Mouse (Mus musculus): ENCODE measurements around the gene Plekha7. TPM values are rescaled to one million over a fixed set of nuclear protein-coding genes. Genes with fewer than 3 reads are reported as not detected.

The Plekha7 gene
- polyA plus RNA-seq, 1 experiment from 2014 or later: 55.9 TPM

DNA sequence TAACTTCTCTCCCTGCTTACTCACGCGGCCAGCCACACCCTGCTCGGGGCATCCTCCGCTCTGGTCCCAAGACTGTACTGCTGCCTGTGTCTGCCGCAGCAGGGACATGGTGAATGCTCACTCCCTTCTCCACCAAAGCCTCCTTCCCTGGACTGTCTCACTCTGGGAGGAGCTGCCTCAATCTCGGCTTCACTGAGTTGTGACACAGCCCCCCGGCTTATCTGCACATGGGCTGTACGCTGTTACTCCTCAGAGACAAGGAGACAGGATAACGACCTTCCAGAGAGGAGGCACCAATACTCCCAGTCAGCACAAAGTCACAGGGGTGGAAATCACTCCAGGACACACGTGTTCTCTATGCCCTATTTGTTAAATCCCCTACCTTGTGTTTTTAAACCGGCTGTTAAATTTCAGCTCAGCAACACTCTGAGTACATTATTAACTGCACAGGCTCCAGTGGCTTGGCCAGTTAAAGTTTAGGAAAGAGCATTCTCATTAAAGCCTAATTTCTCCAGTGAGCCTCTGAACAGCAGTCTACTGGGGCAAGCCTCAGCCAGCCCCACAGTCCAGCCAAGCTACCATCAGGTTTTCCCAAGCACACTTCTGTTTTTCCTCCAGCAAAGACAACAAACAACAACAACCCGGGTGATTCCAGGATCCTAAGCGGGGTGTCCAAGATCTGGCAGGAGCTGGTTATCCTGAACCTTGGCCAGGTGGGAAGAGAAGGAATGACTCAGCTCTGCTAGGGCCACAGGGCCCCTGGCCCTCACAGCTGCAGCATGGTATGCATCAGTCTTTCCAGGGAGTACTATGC, 39.9 kb downstream of the Plekha7 start:
- ATAC-seq (ENCODE audit: insufficient number of reproducible peaks, low FRiP score): peak; percentile 54; the same call in 1 of the 2 replicates
- H3K4me1 ChIP-seq (replicated peaks): peaks cover 42% of the 10 kb centered on the region
- peak overlapping the region; percentile 50 for H3K4me2 ChIP-seq
- H3K9me3 ChIP-seq (replicated peaks): peaks cover 3% of the 10 kb centered on the region
- no peak overlapping the region; the same call in 1 of the 2 replicates for H3K9ac ChIP-seq
- no peak overlapping the region for H3K4me3 ChIP-seq
- no peaks in the 10 kb centered on the region for H3K27me3 ChIP-seq (replicated peaks)
- H3K36me3 ChIP-seq: no peaks in the 10 kb centered on the region
- WGBS: 27% methylated on average over 13 of the region's 13 CpGs
- peak overlapping the region; percentile 13; the same call in 1 of the 2 replicates for H3K27ac ChIP-seq (ENCODE audit: poor library complexity, severe bottlenecking)

DNA sequence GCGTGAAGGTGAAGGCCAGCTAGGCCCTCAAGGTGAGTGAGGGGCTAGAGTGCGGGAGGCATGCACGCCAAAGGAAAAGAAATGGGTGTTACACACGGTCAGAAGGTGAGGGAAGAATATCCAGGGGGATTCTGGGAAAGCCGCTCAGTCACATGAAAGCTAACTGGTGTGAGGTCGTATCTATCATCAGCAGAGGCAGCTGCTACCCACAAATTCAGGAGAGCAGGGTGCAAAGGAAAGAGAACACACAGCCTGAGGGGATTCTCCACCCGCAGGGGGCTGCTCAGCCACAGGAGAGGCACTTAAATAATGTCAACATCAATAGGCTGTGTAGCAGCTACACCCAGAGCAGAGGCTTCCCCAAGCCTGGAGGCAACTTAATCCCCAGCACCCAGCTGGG, 44.9 kb downstream of the Plekha7 start:
- no peak overlapping the region for H3K4me2 ChIP-seq
- H3K9me3 ChIP-seq (replicated peaks): no peaks in the 10 kb centered on the region
- WGBS: 58% methylated on average over 7 of the region's 7 CpGs
- peak overlapping the region; percentile 17; the same call in 1 of the 2 replicates for H3K9ac ChIP-seq
- peaks cover 62% of the 10 kb centered on the region for H3K4me1 ChIP-seq (replicated peaks)
- H3K4me3 ChIP-seq: no peak overlapping the region
- H3K36me3 ChIP-seq: no peaks in the 10 kb centered on the region
- no peaks in the 10 kb centered on the region for H3K27me3 ChIP-seq (replicated peaks)
- no peak for ATAC-seq (ENCODE audit: insufficient number of reproducible peaks, low FRiP score)
- H3K27ac ChIP-seq (ENCODE audit: poor library complexity, severe bottlenecking): no peak overlapping the region

DNA sequence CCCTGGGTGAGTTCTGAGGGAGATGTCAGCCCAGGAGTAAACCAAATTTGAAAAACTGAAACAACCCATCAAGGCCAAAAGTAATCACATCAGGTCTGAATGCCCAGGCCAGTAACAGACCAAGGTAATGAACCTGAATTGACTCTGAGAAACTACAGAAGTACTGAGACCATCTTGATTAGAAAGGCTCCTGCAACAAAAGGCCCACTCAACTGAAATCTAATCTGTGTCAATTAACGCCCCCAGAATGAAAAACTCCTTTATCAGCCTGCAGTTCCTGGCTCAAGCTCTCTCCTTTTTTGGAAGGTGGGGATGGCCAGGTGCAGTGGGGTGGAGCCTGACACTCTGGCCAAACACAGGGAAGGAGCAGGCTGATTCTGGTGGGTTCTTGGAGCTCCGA, 45.7 kb downstream of the Plekha7 start:
- no peak overlapping the region for H3K4me2 ChIP-seq
- no peaks in the 10 kb centered on the region for H3K9me3 ChIP-seq (replicated peaks)
- H3K4me1 ChIP-seq (replicated peaks): peaks cover 55% of the 10 kb centered on the region
- 36% methylated on average over 2 of the region's 2 CpGs for WGBS
- no peak overlapping the region for H3K4me3 ChIP-seq
- H3K36me3 ChIP-seq: no peaks in the 10 kb centered on the region
- H3K9ac ChIP-seq: no peak overlapping the region
- no peak; the same call in 1 of the 2 replicates for ATAC-seq (ENCODE audit: insufficient number of reproducible peaks, low FRiP score)
- no peaks in the 10 kb centered on the region for H3K27me3 ChIP-seq (replicated peaks)
- H3K27ac ChIP-seq (ENCODE audit: poor library complexity, severe bottlenecking): no peak overlapping the region

DNA sequence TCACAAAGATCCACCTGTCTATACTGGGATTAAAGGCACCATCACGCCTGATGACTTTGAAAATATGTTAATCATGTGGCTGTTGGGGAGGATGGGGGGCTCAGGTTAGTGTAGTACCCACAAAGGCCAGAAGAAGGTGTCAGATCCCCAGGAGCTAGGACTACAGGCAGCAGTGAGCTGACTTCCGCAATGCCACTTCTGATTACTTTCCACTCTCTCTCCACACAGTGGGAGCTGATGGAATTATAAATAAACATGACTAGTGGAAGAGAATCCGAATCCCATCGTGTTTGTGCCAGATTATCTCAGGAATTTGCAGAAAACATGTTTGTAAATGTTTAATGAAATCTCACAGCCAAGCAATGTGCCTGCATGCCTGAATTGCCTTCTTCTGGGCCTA, 46.1 kb downstream of the Plekha7 start:
- 28% methylated on average over 4 of the region's 4 CpGs for WGBS

DNA sequence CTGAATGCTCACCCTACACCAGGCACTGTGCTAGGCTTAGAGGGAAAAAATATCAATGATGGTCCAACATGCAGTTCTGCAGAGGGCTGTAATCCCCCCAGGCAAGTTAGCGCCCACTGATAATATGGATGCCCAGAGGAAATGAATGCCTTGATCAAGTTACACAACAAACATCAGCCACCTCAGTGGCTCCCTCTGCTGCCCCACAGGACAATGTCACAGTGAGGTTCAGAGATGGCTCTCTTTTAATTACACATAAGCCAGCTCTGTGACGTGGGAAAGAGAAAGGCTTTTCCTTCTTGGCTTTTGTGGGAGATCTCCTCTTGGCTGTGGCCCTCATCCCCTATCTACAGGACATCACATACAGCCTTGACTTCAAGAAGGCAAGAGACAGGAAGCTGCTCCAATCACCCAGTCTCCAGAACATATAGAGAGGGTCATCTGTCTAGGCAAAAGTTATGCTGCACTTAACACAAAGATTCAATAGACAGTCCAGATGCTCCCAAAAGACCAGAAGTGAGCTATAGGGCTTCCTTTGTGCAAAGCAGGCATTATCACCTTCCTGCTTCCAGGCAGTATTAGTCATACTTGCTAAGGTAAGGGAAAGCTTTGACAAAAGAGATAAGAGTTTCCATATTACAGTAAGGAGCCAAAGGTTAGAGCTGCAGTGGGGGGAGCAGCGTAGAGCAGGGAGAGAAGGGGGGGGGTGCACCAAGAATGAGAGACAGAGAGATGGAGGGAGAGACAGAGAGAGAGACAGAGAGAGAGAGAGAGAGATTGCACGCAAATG, 47.2 kb downstream of the Plekha7 start:
- H3K36me3 ChIP-seq: no peaks in the 10 kb centered on the region
- H3K4me3 ChIP-seq: no peak overlapping the region
- no peak overlapping the region for H3K4me2 ChIP-seq
- no peaks in the 10 kb centered on the region for H3K9me3 ChIP-seq (replicated peaks)
- WGBS: 45% methylated on average over 4 of the region's 4 CpGs
- no peak for ATAC-seq (ENCODE audit: insufficient number of reproducible peaks, low FRiP score)
- no peak overlapping the region for H3K9ac ChIP-seq
- H3K27ac ChIP-seq (ENCODE audit: poor library complexity, severe bottlenecking): no peak overlapping the region
- peaks cover 52% of the 10 kb centered on the region for H3K4me1 ChIP-seq (replicated peaks)
- H3K27me3 ChIP-seq (replicated peaks): no peaks in the 10 kb centered on the region

More for the DNA sequence above, 46.1 kb downstream of the Plekha7 start:
- Histone ChIP-seq H3K4me1 (replicated peaks) (peaks cover 52% of the 10 kb centered on the region), H3K4me2 (no peak overlapping the region), H3K27me3 (replicated peaks) (no peaks in the 10 kb centered on the region), H3K36me3 (no peaks in the 10 kb centered on the region), H3K9ac (no peak overlapping the region), H3K9me3 (replicated peaks) (no peaks in the 10 kb centered on the region), H3K27ac (ENCODE audit: poor library complexity, severe bottlenecking) (no peak overlapping the region), H3K4me3 (no peak overlapping the region)
- no peak; the same call in 1 of the 2 replicates for ATAC-seq (ENCODE audit: insufficient number of reproducible peaks, low FRiP score)

DNA sequence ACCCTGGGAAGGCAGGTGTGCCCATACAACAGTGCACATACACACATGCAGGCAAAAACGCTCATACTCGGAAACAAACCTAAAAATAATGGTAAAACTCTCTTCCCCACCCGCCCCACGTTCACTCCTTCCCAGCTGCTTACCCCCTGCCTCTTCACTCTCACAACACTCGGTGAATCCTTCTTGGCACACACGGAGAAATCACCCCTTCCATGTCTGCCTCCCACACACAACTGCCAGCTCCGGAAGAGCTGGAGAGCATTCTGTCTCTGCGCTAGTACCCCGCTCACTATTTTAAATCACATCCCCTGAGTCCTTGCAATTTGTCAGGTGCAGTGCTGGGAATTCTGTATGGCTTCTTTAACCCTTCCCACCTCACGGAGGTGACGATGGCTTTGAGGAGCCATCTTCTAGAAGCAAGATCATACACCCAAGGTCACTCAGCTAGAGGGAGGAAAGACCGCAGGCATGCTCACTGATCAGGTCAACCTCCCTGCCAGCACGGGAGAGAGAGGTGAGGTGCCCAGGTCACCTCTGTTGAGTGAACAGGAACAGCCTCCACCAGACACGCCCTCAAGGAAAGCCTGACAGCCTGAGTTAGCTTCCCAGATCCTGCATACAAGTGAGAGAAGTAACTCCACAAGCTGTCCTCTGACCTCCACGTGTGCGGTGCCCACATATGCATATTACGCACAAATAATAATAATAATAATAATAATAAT, 49.6 kb downstream of the Plekha7 start:
- WGBS: 70% methylated on average over 17 of the region's 17 CpGs
- Histone ChIP-seq H3K9me3 (replicated peaks) (no peaks in the 10 kb centered on the region), H3K4me3 (no peak overlapping the region), H3K4me1 (replicated peaks) (peaks cover 38% of the 10 kb centered on the region), H3K9ac (no peak overlapping the region), H3K4me2 (no peak overlapping the region), H3K27me3 (replicated peaks) (no peaks in the 10 kb centered on the region), H3K36me3 (no peaks in the 10 kb centered on the region), H3K27ac (ENCODE audit: poor library complexity, severe bottlenecking) (no peak overlapping the region)
- ATAC-seq (ENCODE audit: insufficient number of reproducible peaks, low FRiP score): no peak

DNA sequence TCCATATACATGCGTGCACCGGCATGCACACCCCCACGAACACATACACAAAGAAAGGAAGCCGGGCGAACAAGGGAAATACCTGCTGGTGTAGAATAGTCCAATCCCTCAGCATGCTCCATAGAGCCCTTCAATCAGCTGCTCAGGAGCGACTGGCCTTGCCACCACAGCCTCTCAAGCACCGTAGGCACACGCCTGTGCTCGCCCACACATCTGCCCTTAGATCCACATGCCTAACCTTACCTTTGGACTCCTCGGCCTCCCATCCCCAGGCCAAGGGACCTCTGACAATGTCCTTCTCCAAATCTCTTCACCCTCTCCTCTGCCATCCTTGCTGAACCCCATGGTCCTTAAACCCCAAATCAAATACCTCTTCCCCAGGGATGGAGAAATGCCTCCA, 50.2 kb downstream of the Plekha7 start:
- Histone ChIP-seq H3K9me3 (replicated peaks) (no peaks in the 10 kb centered on the region), H3K27ac (ENCODE audit: poor library complexity, severe bottlenecking) (no peak overlapping the region), H3K27me3 (replicated peaks) (no peaks in the 10 kb centered on the region), H3K4me1 (replicated peaks) (peaks cover 36% of the 10 kb centered on the region), H3K4me3 (no peak overlapping the region), H3K9ac (no peak overlapping the region), H3K4me2 (no peak overlapping the region), H3K36me3 (no peaks in the 10 kb centered on the region)
- 93% methylated on average over 10 of the region's 10 CpGs for WGBS
- no peak for ATAC-seq (ENCODE audit: insufficient number of reproducible peaks, low FRiP score)

DNA sequence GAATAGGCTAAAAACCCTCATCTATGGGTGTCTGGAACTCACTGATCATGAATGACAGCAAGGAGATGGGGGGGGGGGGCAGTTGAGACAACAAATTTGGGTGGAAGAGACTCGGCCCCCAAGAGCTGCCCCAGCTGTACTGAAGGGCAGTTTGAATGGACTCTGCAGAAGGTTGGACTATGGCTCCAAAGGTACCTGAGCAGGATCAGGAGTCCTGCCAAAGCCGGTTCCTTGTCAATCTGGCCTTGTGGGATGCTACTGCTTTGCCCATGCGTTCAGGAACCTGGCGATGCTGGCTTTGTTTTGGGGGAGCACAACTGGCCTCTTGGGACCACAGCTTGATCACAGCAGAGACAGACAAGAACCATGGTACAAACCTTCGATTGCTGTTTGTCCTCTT, 52.5 kb downstream of the Plekha7 start:
- no peak overlapping the region for H3K4me2 ChIP-seq
- H3K36me3 ChIP-seq: no peaks in the 10 kb centered on the region
- H3K4me3 ChIP-seq: no peak overlapping the region
- WGBS: 77% methylated on average over 5 of the region's 5 CpGs
- no peaks in the 10 kb centered on the region for H3K9me3 ChIP-seq (replicated peaks)
- no peak for ATAC-seq (ENCODE audit: insufficient number of reproducible peaks, low FRiP score)
- H3K27me3 ChIP-seq (replicated peaks): no peaks in the 10 kb centered on the region
- H3K4me1 ChIP-seq (replicated peaks): peaks cover 15% of the 10 kb centered on the region
- H3K9ac ChIP-seq: no peak overlapping the region
- no peak overlapping the region for H3K27ac ChIP-seq (ENCODE audit: poor library complexity, severe bottlenecking)

DNA sequence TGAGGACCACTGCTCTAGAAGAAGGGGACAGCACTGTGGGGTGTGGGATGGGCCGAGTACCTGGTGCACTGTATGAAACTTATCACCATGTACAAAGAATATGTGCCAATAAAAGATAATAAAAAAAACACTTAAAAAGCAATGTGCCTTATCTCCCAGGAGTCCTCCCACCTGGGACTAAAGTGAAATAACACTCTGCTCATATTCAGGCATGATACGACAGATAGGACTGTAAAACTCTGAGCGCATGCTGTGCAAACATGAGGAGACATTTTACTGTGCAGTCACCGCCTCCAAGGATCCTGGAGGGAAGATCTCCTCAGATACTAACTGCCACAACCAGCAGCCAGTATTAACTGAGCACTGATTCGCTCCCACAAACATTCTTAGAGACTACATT, 53.5 kb downstream of the Plekha7 start:
- Histone ChIP-seq H3K27ac (ENCODE audit: poor library complexity, severe bottlenecking) (no peak overlapping the region), H3K27me3 (replicated peaks) (no peaks in the 10 kb centered on the region), H3K4me1 (replicated peaks) (peaks cover 12% of the 10 kb centered on the region), H3K4me2 (no peak overlapping the region), H3K4me3 (no peak overlapping the region), H3K9ac (no peak overlapping the region), H3K36me3 (no peaks in the 10 kb centered on the region), H3K9me3 (replicated peaks) (no peaks in the 10 kb centered on the region)
- 84% methylated on average over 5 of the region's 5 CpGs for WGBS
- ATAC-seq (ENCODE audit: insufficient number of reproducible peaks, low FRiP score): no peak

DNA sequence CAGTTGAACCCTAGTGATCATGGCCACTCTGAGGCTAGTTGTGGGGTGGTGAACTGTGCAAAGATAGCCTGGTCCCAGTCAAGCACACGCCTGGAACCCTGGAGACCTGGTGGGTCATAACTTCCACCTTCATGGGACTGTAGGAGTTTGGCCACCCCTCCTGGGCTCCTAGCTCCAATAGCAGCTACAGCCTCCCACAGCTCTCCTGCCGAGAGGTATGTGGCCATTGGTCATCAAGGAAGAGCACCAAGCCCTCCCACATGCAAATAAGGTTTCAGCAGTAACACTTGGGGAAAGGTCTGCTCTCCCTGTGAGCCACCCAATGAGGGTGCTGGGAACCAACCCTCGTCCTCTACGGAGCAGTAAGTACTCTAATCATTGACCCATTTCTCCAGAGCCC, 55.7 kb downstream of the Plekha7 start:
- no peak overlapping the region for H3K4me2 ChIP-seq
- H3K36me3 ChIP-seq: no peaks in the 10 kb centered on the region
- no peak overlapping the region for H3K4me3 ChIP-seq
- H3K27me3 ChIP-seq (replicated peaks): no peaks in the 10 kb centered on the region
- no peak overlapping the region for H3K27ac ChIP-seq (ENCODE audit: poor library complexity, severe bottlenecking)
- 83% methylated on average over 4 of the region's 4 CpGs for WGBS
- ATAC-seq (ENCODE audit: insufficient number of reproducible peaks, low FRiP score): no peak
- H3K9me3 ChIP-seq (replicated peaks): no peaks in the 10 kb centered on the region
- peaks cover 10% of the 10 kb centered on the region; the same call in 1 of the 2 replicates for H3K4me1 ChIP-seq (replicated peaks)
- no peak overlapping the region for H3K9ac ChIP-seq

DNA sequence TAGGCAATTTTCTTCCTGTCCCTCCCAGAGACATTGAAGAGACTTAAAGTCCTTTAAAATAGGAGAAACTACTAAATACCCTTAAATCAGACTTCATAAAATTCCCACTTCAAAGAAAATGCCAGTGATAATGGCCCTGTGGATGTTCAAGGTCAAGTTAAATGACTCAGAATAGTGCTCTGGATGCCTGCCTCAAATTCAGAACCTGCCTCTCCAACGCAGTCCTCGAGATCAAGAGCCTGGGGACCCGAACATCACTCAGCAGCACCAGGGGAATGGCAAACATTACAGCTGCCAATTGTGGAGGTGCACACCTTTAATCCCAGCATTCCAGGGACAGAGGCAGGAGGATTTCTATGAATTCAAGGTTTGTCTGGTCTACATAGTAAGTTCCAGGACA, 56.7 kb downstream of the Plekha7 start:
- no peaks in the 10 kb centered on the region for H3K9me3 ChIP-seq (replicated peaks)
- H3K27me3 ChIP-seq (replicated peaks): no peaks in the 10 kb centered on the region
- no peak overlapping the region for H3K9ac ChIP-seq
- H3K27ac ChIP-seq (ENCODE audit: poor library complexity, severe bottlenecking): no peak overlapping the region
- 52% methylated on average over 3 of the region's 3 CpGs for WGBS
- no peak overlapping the region for H3K4me3 ChIP-seq
- H3K4me2 ChIP-seq: no peak overlapping the region
- no peak for ATAC-seq (ENCODE audit: insufficient number of reproducible peaks, low FRiP score)
- H3K36me3 ChIP-seq: no peaks in the 10 kb centered on the region
- peaks cover 19% of the 10 kb centered on the region for H3K4me1 ChIP-seq (replicated peaks)
